Mouse (Mus musculus): ENCODE results near the gene Kif2a. TPM values are rescaled to one million over a fixed set of nuclear protein-coding genes. Genes with fewer than 3 reads are reported as not detected.
A peak's percentile ranks its signal among the peaks of the same experiment; 100 is the strongest.

Gene Kif2a
- polyA plus RNA-seq (2015; fragmentation: Nextera tagmentation; extraction: Ambion mirVana): 42.5 and 45.9 TPM in 2 replicates

DNA sequence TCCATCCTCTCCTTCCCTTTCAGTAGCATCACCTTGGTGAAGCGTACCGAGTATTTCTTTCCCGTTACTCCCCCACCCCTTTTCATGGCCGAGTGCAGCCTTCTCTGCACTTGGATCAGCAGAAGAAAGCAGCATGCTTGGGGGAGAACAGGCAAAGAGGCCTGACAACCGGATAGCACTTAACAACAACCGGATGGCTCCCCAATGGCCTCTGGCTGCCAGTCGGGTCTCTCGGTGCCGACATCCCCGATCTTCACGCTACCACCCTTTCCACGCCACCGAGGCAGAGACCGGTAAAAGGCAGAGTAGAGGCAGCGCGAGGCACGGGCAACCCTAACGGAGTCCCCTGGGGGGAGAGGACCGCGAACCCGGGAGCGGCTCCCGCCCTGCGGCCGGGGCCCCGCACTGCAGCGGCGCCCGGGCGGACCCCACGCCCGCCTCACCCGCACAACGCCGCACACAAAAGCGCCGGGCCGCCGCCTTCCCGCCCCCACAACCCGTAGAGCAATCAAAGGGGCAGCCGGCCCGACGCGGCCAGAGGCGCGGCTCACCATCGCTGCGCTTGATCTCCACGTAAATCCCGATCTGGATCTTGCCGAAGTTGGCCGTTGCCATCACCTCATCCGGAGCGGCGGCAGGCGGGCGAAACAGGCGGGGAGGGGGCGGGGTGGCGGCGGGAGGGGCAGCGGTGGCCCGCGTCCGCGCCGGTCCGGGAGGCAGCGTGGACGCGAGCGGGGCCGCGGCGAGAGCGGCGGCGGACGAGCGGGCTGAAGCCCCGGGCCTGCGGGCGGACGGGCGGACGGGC, at the start of gene Kif2a:
Gene Kif2a (minus strand): TSS at position 666 of the 805 bp plus-strand sequence.
- under 1% methylated on average over 59 of the region's 87 CpGs for WGBS
- H3K9ac ChIP-seq: peak within 1 kb of the TSS; percentile 95
- peak within 1 kb of the TSS; percentile 99 for H3K27ac ChIP-seq
- no peaks in the 10 kb centered on the region for H3K36me3 ChIP-seq
- ATAC-seq (ENCODE audit: low FRiP score): peak; percentile 76
- peak within 1 kb of the TSS; percentile 77 for H3K4me2 ChIP-seq
- H3K4me3 ChIP-seq: peak within 1 kb of the TSS; percentile 94
- H3K4me1 ChIP-seq (replicated peaks): peaks cover 26% of the 10 kb centered on the region
- H3K9me3 ChIP-seq: no peaks in the 10 kb centered on the region
- H3K27me3 ChIP-seq: no peaks in the 10 kb centered on the region

DNA sequence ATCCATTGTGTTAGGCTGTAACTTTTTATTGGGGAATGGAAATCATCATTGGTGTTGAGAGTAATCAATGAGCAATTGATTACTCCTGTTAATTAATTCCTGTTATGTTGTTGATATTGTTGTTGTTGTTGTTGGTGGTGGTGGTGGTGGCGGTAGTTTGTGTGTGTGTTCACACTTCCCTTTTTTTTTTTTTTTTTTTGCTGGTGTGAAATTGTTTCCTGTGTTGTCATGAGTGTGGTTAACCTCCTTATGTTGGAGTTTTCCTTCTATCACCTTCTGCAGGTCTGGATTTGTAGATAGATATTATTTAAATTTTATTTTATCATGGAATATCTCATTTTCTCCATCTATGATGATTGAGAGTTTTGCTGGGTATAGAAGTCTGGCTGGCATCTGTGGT, 47.1 kb upstream of the Kif2a start:
- 85% methylated on average over 1 of the region's 1 CpGs for WGBS

DNA sequence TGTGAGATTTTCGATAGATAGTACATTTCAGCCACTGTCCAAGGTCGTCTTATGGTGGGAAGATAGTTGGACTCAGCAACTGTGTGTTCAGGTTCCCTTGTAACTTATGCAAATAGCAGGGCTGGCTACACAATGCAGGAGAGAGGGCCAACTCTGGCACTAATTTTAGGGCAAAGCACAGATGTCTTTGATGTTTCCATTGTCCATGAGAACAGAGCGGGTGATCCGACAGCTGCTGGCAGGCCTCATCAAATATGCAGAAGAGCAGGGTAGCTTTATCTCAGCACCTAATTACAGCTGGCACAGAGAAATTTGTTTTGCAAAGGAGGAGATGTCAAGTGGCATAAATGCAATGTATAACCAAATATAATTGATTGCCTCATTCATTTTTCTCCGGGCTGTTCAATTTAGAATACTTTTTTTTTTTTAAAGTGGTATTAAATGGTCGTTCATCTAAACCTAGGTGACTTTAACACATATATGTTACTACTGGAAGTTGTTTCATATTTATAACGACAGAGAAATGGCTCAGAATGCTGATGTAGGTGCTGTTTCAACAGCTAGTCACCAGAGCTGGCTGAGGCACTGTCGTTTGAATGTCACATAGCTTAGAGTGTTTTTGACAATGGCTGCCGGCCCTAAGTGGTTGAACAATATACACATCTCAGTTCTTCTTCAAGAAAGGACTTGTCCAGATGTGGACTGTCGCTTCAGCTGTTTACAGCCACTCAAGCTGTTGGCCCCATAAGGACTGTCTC, 43.4 kb upstream of the Kif2a start:
- no peak overlapping the region for H3K9ac ChIP-seq
- H3K4me1 ChIP-seq (replicated peaks): peaks cover 3% of the 10 kb centered on the region; the same call in 1 of the 2 replicates
- peak overlapping the region; percentile 62 for H3K27ac ChIP-seq
- 56% methylated on average over 10 of the region's 10 CpGs for WGBS
- no peak overlapping the region for H3K4me2 ChIP-seq
- no peaks in the 10 kb centered on the region for H3K9me3 ChIP-seq
- no peaks in the 10 kb centered on the region for H3K36me3 ChIP-seq
- H3K27me3 ChIP-seq: no peaks in the 10 kb centered on the region
- H3K4me3 ChIP-seq: no peak overlapping the region
- no peak; the same call in 1 of the 2 replicates for ATAC-seq (ENCODE audit: low FRiP score)

More for the DNA sequence above, 47.1 kb upstream of the Kif2a start:
- no peak for ATAC-seq (ENCODE audit: low FRiP score)
- H3K4me1 ChIP-seq (replicated peaks): peaks cover 18% of the 10 kb centered on the region
- H3K27ac ChIP-seq: no peak overlapping the region
- H3K9me3 ChIP-seq: no peaks in the 10 kb centered on the region
- no peak overlapping the region for H3K4me3 ChIP-seq
- H3K27me3 ChIP-seq: no peaks in the 10 kb centered on the region
- H3K9ac ChIP-seq: no peak overlapping the region
- no peak overlapping the region for H3K4me2 ChIP-seq
- no peaks in the 10 kb centered on the region for H3K36me3 ChIP-seq

DNA sequence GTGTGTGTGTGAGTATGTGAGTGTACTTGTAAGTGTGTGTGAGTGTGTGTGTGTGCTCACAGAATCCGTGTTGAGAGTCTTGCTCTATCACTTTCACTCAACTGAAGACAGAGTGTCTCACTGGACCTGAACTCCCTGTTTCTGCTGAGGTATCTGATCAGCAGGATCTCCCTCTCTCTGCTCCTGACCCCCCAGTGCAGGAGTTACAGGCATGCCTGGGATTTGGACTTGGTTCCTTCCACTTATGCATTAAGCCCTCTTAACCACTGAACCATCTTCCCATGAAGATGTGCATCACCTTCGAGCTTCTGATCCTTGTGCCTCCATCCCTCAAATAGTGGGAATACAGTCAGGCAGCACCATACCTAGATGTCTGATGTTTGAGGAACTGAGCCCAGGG, 42.3 kb upstream of the Kif2a start:
- Histone ChIP-seq H3K9ac (no peak overlapping the region), H3K9me3 (no peaks in the 10 kb centered on the region), H3K4me3 (no peak overlapping the region), H3K27ac (peak overlapping the region; percentile 62; the same call in 1 of the 2 replicates), H3K27me3 (no peaks in the 10 kb centered on the region), H3K36me3 (no peaks in the 10 kb centered on the region), H3K4me1 (replicated peaks) (peaks cover 3% of the 10 kb centered on the region; the same call in 1 of the 2 replicates), H3K4me2 (no peak overlapping the region)
- 82% methylated on average over 2 of the region's 2 CpGs for WGBS
- no peak for ATAC-seq (ENCODE audit: low FRiP score)

DNA sequence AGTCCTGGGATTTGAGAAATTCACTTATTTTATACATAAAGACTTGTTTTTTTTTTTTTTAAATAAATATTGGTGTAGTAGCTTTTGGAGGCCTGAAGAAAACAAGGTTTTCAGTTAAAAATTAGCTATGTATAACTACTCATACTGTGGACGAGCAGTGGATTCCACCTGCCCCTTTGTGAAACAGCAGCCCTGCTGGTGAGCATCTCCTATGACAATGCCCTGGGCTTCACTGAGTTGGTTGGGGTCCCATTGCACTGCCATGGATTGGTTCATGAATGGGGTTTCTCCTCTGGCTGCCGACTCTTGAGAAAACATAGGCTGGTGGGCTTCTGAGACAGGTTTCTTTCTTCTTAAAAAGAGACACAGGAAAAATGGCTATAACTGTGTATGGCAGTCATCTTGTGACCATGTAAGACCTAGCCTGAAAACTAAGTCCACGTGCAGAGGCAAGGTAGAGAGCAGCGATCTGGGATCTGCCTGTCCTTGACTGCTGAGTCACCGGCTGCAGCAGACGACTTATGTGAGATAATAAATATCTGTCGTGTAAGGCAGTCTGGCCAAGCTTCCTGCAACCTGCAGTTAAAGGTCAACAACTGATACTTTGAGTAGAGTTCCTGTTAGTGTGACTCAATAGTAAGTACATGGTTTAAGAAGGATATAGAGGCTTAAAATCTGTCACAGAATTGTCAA, 41.3 kb upstream of the Kif2a start:
- 79% methylated on average over 7 of the region's 7 CpGs for WGBS
- no peak overlapping the region for H3K9ac ChIP-seq
- H3K4me2 ChIP-seq: no peak overlapping the region
- H3K27me3 ChIP-seq: no peaks in the 10 kb centered on the region
- no peaks in the 10 kb centered on the region for H3K9me3 ChIP-seq
- peaks cover 3% of the 10 kb centered on the region; the same call in 1 of the 2 replicates for H3K4me1 ChIP-seq (replicated peaks)
- no peak overlapping the region for H3K4me3 ChIP-seq
- no peak for ATAC-seq (ENCODE audit: low FRiP score)
- H3K36me3 ChIP-seq: no peaks in the 10 kb centered on the region
- no peak overlapping the region for H3K27ac ChIP-seq

DNA sequence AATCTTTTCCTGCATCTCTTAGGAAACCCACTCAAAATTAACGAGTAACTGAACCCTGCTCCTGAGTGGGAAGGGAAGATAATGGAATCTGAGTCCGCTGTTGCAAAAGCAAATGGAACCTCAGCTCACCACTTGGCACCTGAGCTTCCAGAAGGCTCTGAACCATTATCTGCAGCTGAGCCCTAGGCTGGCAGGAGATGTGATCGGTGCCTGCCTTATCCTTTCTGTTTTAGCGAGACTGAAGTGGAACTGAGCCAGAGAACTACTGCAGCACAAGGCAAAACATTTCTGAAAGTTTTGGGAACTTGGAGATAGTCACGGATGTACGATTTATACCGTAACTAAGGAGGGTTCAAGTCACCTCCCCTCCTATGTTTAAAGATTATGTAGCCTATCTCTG, 38.2 kb upstream of the Kif2a start:
- no peak for ATAC-seq (ENCODE audit: low FRiP score)
- Histone ChIP-seq H3K9me3 (no peaks in the 10 kb centered on the region), H3K27me3 (no peaks in the 10 kb centered on the region), H3K36me3 (no peaks in the 10 kb centered on the region), H3K4me3 (no peak overlapping the region), H3K4me1 (replicated peaks) (peaks cover 2% of the 10 kb centered on the region; the same call in 1 of the 2 replicates), H3K4me2 (no peak overlapping the region), H3K9ac (no peak overlapping the region), H3K27ac (no peak overlapping the region)
- WGBS: 84% methylated on average over 7 of the region's 7 CpGs

DNA sequence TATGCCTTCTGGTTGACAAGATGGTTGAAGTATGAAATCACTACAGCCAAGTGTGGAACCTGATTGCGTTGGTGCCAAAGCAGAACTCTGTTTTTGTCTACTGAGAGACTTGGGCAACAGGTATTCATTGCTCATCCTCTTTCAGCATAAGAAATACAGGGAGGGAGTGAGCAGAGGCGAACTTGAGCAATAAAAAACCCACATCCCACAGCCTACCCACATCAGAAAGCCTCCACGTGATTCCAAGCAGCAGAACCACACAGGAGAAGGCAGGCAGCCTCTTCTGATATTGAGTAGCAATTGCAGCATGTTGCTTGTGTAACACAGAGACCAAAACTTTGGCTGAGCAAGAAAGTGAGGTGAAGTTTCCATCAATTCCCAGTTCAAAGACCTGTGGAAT, 37.5 kb upstream of the Kif2a start:
- Histone ChIP-seq H3K4me2 (no peak overlapping the region), H3K4me3 (no peak overlapping the region), H3K9ac (no peak overlapping the region), H3K27me3 (no peaks in the 10 kb centered on the region), H3K4me1 (replicated peaks) (no peaks in the 10 kb centered on the region), H3K27ac (no peak overlapping the region), H3K36me3 (no peaks in the 10 kb centered on the region), H3K9me3 (no peaks in the 10 kb centered on the region)
- 85% methylated on average over 3 of the region's 3 CpGs for WGBS
- ATAC-seq (ENCODE audit: low FRiP score): no peak

DNA sequence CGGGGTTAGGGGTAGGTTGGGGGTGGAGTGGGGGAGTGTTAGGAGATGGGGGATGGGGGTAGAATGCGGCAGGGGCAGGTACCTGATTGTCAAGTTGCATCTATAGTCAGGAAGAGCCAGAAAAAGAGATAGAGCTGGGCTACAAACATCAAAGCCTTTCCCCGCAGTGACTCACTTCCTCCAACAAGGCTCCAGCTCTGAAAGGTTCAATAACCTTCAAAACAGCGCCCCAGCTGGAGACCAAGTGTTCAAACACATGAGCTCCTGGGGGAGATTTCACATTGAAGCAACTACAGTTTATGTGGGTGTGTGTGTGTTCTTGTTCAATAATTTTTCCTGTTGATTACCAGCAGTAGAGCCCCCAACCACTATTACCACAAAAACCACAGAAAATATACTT, 34.4 kb upstream of the Kif2a start:
- H3K27ac ChIP-seq: no peak overlapping the region
- no peaks in the 10 kb centered on the region for H3K36me3 ChIP-seq
- no peak for ATAC-seq (ENCODE audit: low FRiP score)
- H3K4me3 ChIP-seq: no peak overlapping the region
- no peaks in the 10 kb centered on the region for H3K4me1 ChIP-seq (replicated peaks)
- no peaks in the 10 kb centered on the region for H3K9me3 ChIP-seq
- 63% methylated on average over 4 of the region's 4 CpGs for WGBS
- H3K27me3 ChIP-seq: no peaks in the 10 kb centered on the region
- no peak overlapping the region for H3K9ac ChIP-seq
- no peak overlapping the region for H3K4me2 ChIP-seq

DNA sequence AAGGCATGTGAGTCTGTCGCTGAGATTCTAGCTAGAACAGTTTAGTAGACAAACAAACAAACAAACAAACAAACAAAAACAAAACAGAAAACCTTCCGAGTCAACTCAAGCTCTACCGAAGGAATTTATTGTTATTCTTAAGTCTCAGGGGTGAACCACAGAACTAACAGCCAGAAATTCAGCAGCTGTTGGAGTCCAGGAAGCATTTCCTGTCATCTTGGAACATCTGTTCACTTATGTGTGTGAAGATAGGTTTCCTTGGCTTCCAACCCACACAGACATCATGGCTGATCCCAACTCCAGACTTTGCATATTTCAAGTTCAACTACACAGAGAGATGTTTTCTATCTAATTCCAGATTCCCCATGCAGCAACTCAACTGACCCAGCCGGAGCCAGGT, 32.6 kb upstream of the Kif2a start:
- Histone ChIP-seq H3K4me1 (replicated peaks) (no peaks in the 10 kb centered on the region), H3K4me3 (no peak overlapping the region), H3K4me2 (no peak overlapping the region), H3K9ac (no peak overlapping the region), H3K36me3 (no peaks in the 10 kb centered on the region), H3K27ac (no peak overlapping the region), H3K27me3 (no peaks in the 10 kb centered on the region), H3K9me3 (no peaks in the 10 kb centered on the region)
- no peak for ATAC-seq (ENCODE audit: low FRiP score)
- WGBS: 73% methylated on average over 4 of the region's 4 CpGs

DNA sequence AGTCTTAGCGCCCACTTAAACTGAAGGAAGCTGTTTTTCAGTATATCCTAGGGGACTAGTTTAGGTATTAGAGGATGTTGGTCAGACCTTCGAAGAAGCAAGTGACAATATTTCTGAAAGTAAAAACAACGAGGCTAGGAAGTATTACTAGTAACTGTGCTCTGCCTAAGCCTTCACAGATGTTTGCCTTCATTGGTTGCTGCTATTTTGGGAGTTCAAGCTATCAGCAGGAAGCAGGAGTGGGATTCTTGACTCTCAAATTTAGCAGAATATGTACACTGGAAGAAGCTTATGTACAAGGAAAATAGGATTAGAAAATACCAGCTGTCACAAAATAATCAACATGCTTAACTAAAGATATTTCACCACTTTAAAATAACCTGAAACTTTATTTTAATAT, 29.4 kb upstream of the Kif2a start:
- 88% methylated on average over 3 of the region's 3 CpGs for WGBS
- no peak overlapping the region for H3K4me2 ChIP-seq
- no peak for ATAC-seq (ENCODE audit: low FRiP score)

DNA sequence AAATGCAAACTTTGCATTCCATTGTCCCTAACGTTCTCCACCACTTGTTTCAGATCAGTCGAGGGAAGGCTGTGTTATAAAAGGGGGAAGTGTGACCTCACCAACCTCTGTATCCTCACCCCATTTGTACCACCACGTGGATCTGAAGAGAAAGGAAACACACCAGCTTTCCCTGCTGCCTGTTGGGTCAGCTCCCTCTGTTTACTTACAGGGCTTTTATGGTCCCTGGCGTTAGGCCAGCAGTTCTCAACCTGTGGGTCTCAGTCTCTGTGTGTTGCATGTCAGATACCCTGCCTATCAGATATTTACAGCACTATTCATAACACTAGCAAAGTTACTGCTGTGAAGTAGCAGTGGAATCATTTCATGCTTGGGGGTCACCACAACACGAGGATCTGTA, 22.3 kb upstream of the Kif2a start:
- Histone ChIP-seq H3K4me2 (no peak overlapping the region), H3K4me3 (no peak overlapping the region), H3K27me3 (no peaks in the 10 kb centered on the region), H3K27ac (no peak overlapping the region), H3K36me3 (no peaks in the 10 kb centered on the region), H3K4me1 (replicated peaks) (no peaks in the 10 kb centered on the region; the same call in 1 of the 2 replicates), H3K9ac (no peak overlapping the region), H3K9me3 (0 out of 2 replicates have a peak, but pooled peaks cover 9% of the 10 kb centered on the region)
- ATAC-seq (ENCODE audit: low FRiP score): no peak
- WGBS: 37% methylated on average over 5 of the region's 5 CpGs

More for the DNA sequence above, 29.4 kb upstream of the Kif2a start:
- Histone ChIP-seq H3K4me3 (no peak overlapping the region), H3K9me3 (0 out of 2 replicates have a peak, but pooled peaks cover 9% of the 10 kb centered on the region), H3K27me3 (no peaks in the 10 kb centered on the region), H3K9ac (no peak overlapping the region), H3K27ac (no peak overlapping the region), H3K4me1 (replicated peaks) (no peaks in the 10 kb centered on the region), H3K36me3 (no peaks in the 10 kb centered on the region)

DNA sequence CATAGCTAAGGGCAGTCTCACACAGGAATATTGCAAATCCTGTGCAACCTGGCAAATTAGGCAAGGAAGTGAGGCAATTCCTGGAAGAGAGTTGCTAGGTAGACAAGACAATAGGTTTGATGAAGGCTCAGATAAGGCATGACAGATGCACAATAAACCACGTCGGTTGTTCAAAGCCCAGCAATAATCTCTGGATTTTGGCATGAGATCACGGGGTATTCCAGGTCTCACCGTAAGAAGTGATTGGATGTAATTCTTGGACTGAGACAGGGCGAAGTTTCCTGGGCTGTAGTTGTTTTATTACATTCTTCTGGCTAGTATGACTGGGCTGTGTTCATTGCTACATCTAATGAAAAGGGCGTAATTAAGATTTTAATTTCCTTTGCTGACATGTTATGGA, 20.6 kb upstream of the Kif2a start:
- ATAC-seq (ENCODE audit: low FRiP score): no peak
- Histone ChIP-seq H3K4me1 (replicated peaks) (no peaks in the 10 kb centered on the region; the same call in 1 of the 2 replicates), H3K27me3 (no peaks in the 10 kb centered on the region), H3K9me3 (0 out of 2 replicates have a peak, but pooled peaks cover 9% of the 10 kb centered on the region), H3K4me2 (no peak overlapping the region), H3K27ac (no peak overlapping the region), H3K4me3 (no peak overlapping the region), H3K36me3 (no peaks in the 10 kb centered on the region), H3K9ac (no peak overlapping the region)
- 86% methylated on average over 6 of the region's 6 CpGs for WGBS

Measured in hindbrain, embryonic 13.5 days (tissue).